Mouse (Mus musculus) kidney, adult 2 months (tissue): ENCODE measurements around the gene Tmem150c.

ENCODE experiments used
- CTCF ChIP-seq: fragments of 200-500 bp; conservative IDR thresholded peaks from 2 replicates; pipeline ENCODE4 v1.5.1; 2011; ENCODE audit warnings: low read depth, mild to moderate bottlenecking, control low read depth, low read length, moderate library complexity, mixed read lengths; ENCODE audit not compliant: insufficient read depth, insufficient read length
- POLR2A ChIP-seq: fragments of 200-500 bp; IDR thresholded peaks from one replicate; pipeline ENCODE4 v1.6.1; 2011; ENCODE audit warnings: low read depth, low read length, control low read depth

DNA sequence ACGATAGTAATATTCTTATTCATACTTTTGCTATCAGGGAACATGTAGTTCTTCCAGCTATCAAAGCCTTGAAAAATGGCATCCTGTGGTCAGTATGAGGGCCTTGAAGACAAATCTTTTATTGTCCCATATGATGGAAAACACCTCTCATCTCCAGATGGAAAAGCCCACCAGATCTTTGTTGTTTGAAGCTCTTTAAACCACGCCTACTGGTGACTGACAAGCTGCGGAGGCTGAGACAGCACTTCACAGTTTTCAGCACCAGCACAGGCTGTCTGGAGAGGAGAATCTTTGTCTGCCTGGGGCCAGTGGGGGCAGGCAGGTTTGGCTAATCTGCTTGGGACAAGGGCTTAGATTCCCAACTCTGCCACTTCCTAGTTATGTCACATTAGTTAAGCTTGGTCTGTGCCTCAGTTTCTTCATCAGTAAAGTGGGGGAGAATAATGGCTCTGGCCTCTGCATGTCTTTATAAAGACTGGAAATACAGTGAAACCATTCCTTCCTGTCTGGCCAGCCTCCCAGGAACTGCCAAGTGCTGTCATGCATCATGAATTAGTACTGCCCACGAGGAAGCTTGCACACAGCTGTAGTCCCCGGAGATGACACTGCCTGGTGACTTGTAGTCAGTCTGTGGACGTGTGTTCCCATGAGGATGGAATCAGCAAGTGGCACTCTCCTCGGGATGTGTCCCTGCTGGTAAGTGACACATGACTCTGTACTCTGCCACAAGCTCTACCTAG, 49.9 kb downstream of the Tmem150c start:
- TF ChIP-seq POLR2A = no peak
- no peak for TF ChIP-seq CTCF
